Mouse (Mus musculus) monocyte, adult 2 months (primary cell): ENCODE data around the gene Arhgap36.

Experiments
- DNase-seq, 2 experiments: peaks; one replicate each; pipeline ENCODE4 v3.0.0; 2022; ENCODE audit warnings: low spot score in 2 of 2, low read depth in 1 of 2

Gene Arhgap36

DNA sequence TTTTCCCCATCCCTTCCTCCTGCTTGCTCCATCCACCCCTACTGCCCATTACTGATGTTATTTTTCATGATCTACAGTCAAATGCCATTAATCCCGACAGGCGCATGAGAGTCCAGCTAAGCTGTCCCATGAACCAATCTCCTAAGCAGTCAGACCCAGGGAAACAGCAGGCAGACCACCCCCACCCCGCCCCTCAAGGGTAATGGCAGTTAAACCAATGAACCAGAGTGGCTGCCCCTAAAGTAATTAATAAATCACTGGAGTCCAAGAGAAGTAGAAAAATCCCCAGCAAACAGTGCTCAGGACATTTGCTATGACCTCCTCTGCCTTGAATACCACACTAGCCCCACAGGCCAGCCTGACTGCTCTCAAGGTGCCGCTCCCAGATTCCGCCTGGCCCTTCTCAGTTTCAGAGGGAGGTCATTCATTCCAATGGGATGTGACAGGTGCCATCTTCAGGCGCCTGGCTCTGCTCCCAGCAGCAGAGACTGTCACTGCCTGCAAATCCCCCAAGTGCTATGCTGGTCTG lies at the start of gene Arhgap36:
Gene Arhgap36 (plus strand): TSS at position 504 of the 529 bp plus-strand sequence.
- no peak for DNase-seq

DNA sequence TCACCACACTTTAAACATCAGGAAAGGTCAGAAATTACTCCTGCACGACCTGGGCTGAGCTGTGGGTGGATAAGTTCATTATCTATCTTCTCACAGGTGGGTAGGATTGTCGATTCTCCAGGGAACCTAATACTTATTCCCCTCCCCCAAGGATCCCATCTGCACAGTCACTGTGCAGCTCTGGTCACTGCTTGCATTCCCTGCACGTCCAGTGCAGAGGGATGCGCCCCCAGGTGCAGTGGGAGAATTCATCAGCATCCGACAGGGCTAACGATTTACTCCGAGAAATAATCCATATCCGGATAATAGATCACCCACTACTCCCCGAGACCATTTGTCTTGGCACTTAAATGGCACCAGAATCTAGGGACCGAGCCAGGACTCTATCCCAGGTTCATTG lies 6.0 kb upstream of the Arhgap36 start:
- no peak for DNase-seq

- no peak for DNase-seq
Measured at GRCm38 (mm10) chrX:49470287-49471054, 6.7 kb downstream of the Arhgap36 start.

DNA sequence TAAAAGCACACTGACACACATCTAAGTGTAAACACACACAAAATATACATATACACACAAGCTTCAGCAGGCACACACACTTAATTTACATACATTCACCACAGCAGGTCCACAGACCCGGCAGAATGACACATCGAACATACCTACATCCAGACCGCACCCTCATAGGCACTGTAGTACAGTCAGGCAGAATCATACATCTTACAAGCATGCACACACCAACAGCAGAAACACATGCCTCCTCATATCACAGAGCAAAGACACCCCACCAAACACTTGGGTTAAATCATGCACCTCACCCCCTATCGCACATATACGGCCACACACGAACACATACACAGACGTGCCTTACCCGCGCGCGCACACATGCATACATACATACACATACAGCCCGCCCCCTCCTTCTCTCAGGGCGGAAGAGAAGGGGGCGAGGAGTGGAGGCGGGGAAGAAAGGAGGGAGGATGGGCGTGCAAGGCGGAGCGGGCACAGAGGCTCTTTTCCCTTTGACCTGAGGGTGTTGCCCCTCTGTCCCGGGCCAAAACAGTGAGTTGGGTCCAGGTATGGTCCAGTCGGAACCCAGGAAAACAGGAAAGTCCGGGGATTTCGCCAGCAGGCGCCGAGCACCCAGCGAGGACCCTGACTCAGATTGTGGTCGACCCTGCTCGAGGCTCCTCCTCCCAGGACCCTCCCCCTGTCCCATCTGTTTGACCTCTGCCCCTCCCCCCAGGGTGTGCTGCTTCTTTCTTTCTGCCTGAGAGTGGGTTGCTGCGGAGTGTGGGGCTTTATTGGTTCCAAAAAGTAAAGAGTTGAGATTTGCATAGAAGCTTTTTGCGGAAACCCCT lies 16.4 kb downstream of the Arhgap36 start:
- DNase-seq = no peak

GRCm38 (mm10) chrX:49480846-49481245 lies 17.1 kb downstream of the Arhgap36 start:
- no peak for DNase-seq

- DNase-seq = no peak
Measured at GRCm38 (mm10) chrX:49489141-49489540, 25.4 kb downstream of the Arhgap36 start.

- DNase-seq = no peak
Measured at GRCm38 (mm10) chrX:49493739-49494449, 30.1 kb downstream of the Arhgap36 start.
